Mouse (Mus musculus): Measurements from ENCODE around the gene Elk3.

The Elk3 gene

GRCm38 (mm10) chr10:93267509-93267908 lies 43.4 kb downstream of the Elk3 start:
- ChIA-PET POLR2A (interaction anchor here in 1 of 4 experiments (1.1 to 1.5 kb wide), 2 partner anchors 9 to 11 kb away, joined by 3 to 4 read pairs; no protein-coding TSS in a partner anchor), CTCF (interaction anchor here in 1 of 4 experiments (0.5 kb wide), 1 partner anchor 162 kb away, joined by 5 read pairs; no protein-coding TSS in a partner anchor)

- ChIA-PET POLR2A (interaction anchor here in 2 of 4 experiments (0.8 to 2.4 kb wide), 4 partner anchors 8 to 23 kb away, joined by 3 to 6 read pairs (median 4); no protein-coding TSS in a partner anchor), CTCF (no interaction called here)
Measured at GRCm38 (mm10) chr10:93266521-93266920, 44.4 kb downstream of the Elk3 start.

- POLR2A ChIA-PET, result interaction anchor here in 2 of 4 experiments (0.8 to 2.4 kb wide), 3 partner anchors 8 to 22 kb away, joined by 3 to 6 read pairs (median 4); no protein-coding TSS in a partner anchor
- CTCF ChIA-PET, result no interaction called here
Measured at GRCm38 (mm10) chr10:93265833-93266232, 45.1 kb downstream of the Elk3 start.

GRCm38 (mm10) chr10:93264001-93264400 lies 46.9 kb downstream of the Elk3 start:
- POLR2A ChIA-PET, result interaction anchor here in 3 of 4 experiments (0.5 to 2.8 kb wide), 10 partner anchors 9 to 1348 kb away, joined by 3 to 12 read pairs (median 4); no protein-coding TSS in a partner anchor
- CTCF ChIA-PET, result interaction anchor here in 3 of 4 experiments (0.6 to 1.1 kb wide), 5 partner anchors 9 to 664 kb away, joined by 3 to 5 read pairs (median 3); partner anchors contain the start of gene Cfap54 (in 1 of the 3)

GRCm38 (mm10) chr10:93263431-93263830 lies 47.5 kb downstream of the Elk3 start:
- ChIA-PET POLR2A (interaction anchor here in 3 of 4 experiments (0.5 to 2.8 kb wide), 8 partner anchors 9 to 358 kb away, joined by 3 to 12 read pairs (median 4); no protein-coding TSS in a partner anchor), CTCF (interaction anchor here in 2 of 4 experiments (0.6 to 0.7 kb wide), 3 partner anchors 19 to 182 kb away, joined by 3 to 5 read pairs (median 3); partner anchors contain the start of gene Cfap54 (in 1 of the 2))

GRCm38 (mm10) chr10:93261981-93262499 lies 48.9 kb downstream of the Elk3 start:
- CTCF ChIA-PET, result interaction anchor here in 3 of 4 experiments (0.5 to 1.8 kb wide), 5 partner anchors 11 to 226 kb away, joined by 3 to 7 read pairs (median 3); no protein-coding TSS in a partner anchor
- POLR2A ChIA-PET, result interaction anchor here in 3 of 4 experiments (0.6 to 2.5 kb wide), 12 partner anchors 10 to 212 kb away, joined by 3 to 9 read pairs (median 4); no protein-coding TSS in a partner anchor

GRCm38 (mm10) chr10:93261132-93261980 lies 49.6 kb downstream of the Elk3 start:
- CTCF ChIA-PET, result interaction anchor here in 2 of 4 experiments (0.5 to 1.8 kb wide), 3 partner anchors 12 to 32 kb away, joined by 3 to 7 read pairs (median 3); no protein-coding TSS in a partner anchor
- POLR2A ChIA-PET, result interaction anchor here in 3 of 4 experiments (0.6 to 2.5 kb wide), 12 partner anchors 10 to 211 kb away, joined by 3 to 9 read pairs (median 4); no protein-coding TSS in a partner anchor

GRCm38 (mm10) chr10:93259826-93260225 lies 51.1 kb downstream of the Elk3 start:
- POLR2A ChIA-PET, result no interaction called here
- CTCF ChIA-PET, result no interaction called here

GRCm38 (mm10) chr10:93255294-93255693 lies 55.6 kb downstream of the Elk3 start:
- POLR2A ChIA-PET, result interaction anchor here in 2 of 4 experiments (0.5 to 4.2 kb wide), 11 partner anchors 9 to 174 kb away, joined by 3 to 28 read pairs (median 4); partner anchors contain the start of gene Cfap54 (in 1 of the 2)
- CTCF ChIA-PET, result no interaction called here

GRCm38 (mm10) chr10:93253156-93253555 lies 57.8 kb downstream of the Elk3 start:
- ChIA-PET POLR2A (interaction anchor here in 1 of 4 experiments (0.5 to 2.0 kb wide), 4 partner anchors 11 to 209 kb away, joined by 3 to 6 read pairs (median 3); no protein-coding TSS in a partner anchor), CTCF (interaction anchor here in 1 of 4 experiments (0.5 kb wide), 1 partner anchor 169 kb away, joined by 4 read pairs; no protein-coding TSS in a partner anchor)

- POLR2A ChIA-PET, result interaction anchor here in 1 of 4 experiments (1.4 to 2.3 kb wide), 3 partner anchors 9 to 20 kb away, joined by 3 to 6 read pairs (median 5); no protein-coding TSS in a partner anchor
- CTCF ChIA-PET, result no interaction called here
Measured at GRCm38 (mm10) chr10:93252661-93253060, 58.3 kb downstream of the Elk3 start.

GRCm38 (mm10) chr10:93251426-93251825 lies 59.5 kb downstream of the Elk3 start:
- ChIA-PET CTCF (interaction anchor here in 2 of 4 experiments (0.6 to 0.7 kb wide), 2 partner anchors 113 to 170 kb away, joined by 3 to 5 read pairs; no protein-coding TSS in a partner anchor), POLR2A (interaction anchor here in 3 of 4 experiments (0.6 to 2.3 kb wide), 10 partner anchors 10 to 529 kb away, joined by 3 to 8 read pairs (median 4); no protein-coding TSS in a partner anchor)

- ChIA-PET POLR2A (interaction anchor here in 3 of 4 experiments (0.5 to 2.3 kb wide), 15 partner anchors 8 to 333 kb away, joined by 3 to 7 read pairs (median 3); no protein-coding TSS in a partner anchor), CTCF (interaction anchor here in 2 of 4 experiments (0.5 to 1.0 kb wide), 3 partner anchors 112 to 569 kb away, joined by 3 to 5 read pairs (median 4); no protein-coding TSS in a partner anchor)
Measured at GRCm38 (mm10) chr10:93250436-93251317, 60.3 kb downstream of the Elk3 start.

- POLR2A ChIA-PET, result interaction anchor here in 2 of 4 experiments (0.5 to 2.2 kb wide), 9 partner anchors 9 to 334 kb away, joined by 3 to 7 read pairs (median 3); no protein-coding TSS in a partner anchor
- CTCF ChIA-PET, result interaction anchor here in 2 of 4 experiments (0.5 to 1.0 kb wide), 4 partner anchors 85 to 570 kb away, joined by 3 to 8 read pairs (median 4); no protein-coding TSS in a partner anchor
Measured at GRCm38 (mm10) chr10:93249901-93250300, 61.0 kb downstream of the Elk3 start.

GRCm38 (mm10) chr10:93248416-93248815 lies 62.5 kb downstream of the Elk3 start:
- POLR2A ChIA-PET, result interaction anchor here in 2 of 4 experiments (1.1 to 1.4 kb wide), 4 partner anchors 15 to 87 kb away, joined by 3 to 4 read pairs (median 4); no protein-coding TSS in a partner anchor
- CTCF ChIA-PET, result interaction anchor here in 1 of 4 experiments (1.0 kb wide), 1 partner anchor 25 kb away, joined by 4 read pairs; no protein-coding TSS in a partner anchor

GRCm38 (mm10) chr10:93247902-93248301 lies 63.0 kb downstream of the Elk3 start:
- POLR2A ChIA-PET, result interaction anchor here in 2 of 4 experiments (1.1 to 1.5 kb wide), 4 partner anchors 31 to 86 kb away, joined by 3 to 5 read pairs (median 4); no protein-coding TSS in a partner anchor
- CTCF ChIA-PET, result interaction anchor here in 1 of 4 experiments (1.0 kb wide), 1 partner anchor 26 kb away, joined by 4 read pairs; no protein-coding TSS in a partner anchor

GRCm38 (mm10) chr10:93247422-93247821 lies 63.5 kb downstream of the Elk3 start:
- ChIA-PET CTCF (no interaction called here), POLR2A (interaction anchor here in 3 of 4 experiments (0.6 to 1.5 kb wide), 4 partner anchors 31 to 80 kb away, joined by 3 to 5 read pairs (median 4); no protein-coding TSS in a partner anchor)

Data from embryonic stem cell, embryonic (primary cell).